Mouse (Mus musculus): Measurements from ENCODE around the gene Baz1b. TPM values are rescaled to one million over a fixed set of nuclear protein-coding genes. Genes with fewer than 3 reads are reported as not detected.

The Baz1b gene
- 18.4 TPM for polyA plus RNA-seq (2017; shearing (Covaris generic))

GRCm38 (mm10) chr5:135186621-135187348 is at the start of gene Baz1b:
Baz1b (plus strand) TSS chr5:135187264.

GRCm38 (mm10) chr5:135149053-135149819 is 37.8 kb upstream of the Baz1b start, which contains the start of gene Tbl2:
Tbl2 (plus strand) TSS chr5:135149657.

GRCm38 (mm10) chr5:135168063-135169062 is 18.7 kb upstream of the Baz1b start, which contains the start of gene Bcl7b:
Bcl7b (plus strand) TSS chr5:135168283.

GRCm38 (mm10) chr5:135251079-135251454 is 64.0 kb downstream of the Baz1b start, which contains the start of gene Fzd9:
Fzd9 (minus strand) TSS chr5:135251230.

Other genes with a start within 250 kb of the Baz1b start
- 0.20 TPM for gene Cldn4, start 240.3 kb upstream of the Baz1b start, polyA plus RNA-seq (2017; shearing (Covaris generic))
- gene Cldn3, start 201.1 kb upstream of the Baz1b start, polyA plus RNA-seq (2017; shearing (Covaris generic)), result not detected
- 64.1 TPM for gene Abhd11, start 178.1 kb upstream of the Baz1b start, polyA plus RNA-seq (2017; shearing (Covaris generic))
- gene Stx1a, start 163.8 kb upstream of the Baz1b start, polyA plus RNA-seq (2017; shearing (Covaris generic)), result 15.9 TPM
- 20.2 TPM for gene Dnajc30, start 123.1 kb upstream of the Baz1b start, polyA plus RNA-seq (2017; shearing (Covaris generic))
- 122 TPM for gene Bud23, start 122.3 kb upstream of the Baz1b start, polyA plus RNA-seq (2017; shearing (Covaris generic))
- gene Vps37d, start 109.0 kb upstream of the Baz1b start, polyA plus RNA-seq (2017; shearing (Covaris generic)), result not detected
- 0.07 TPM for gene Mlxipl, start 97.4 kb upstream of the Baz1b start, polyA plus RNA-seq (2017; shearing (Covaris generic))
- gene Tbl2, start 37.6 kb upstream of the Baz1b start, polyA plus RNA-seq (2017; shearing (Covaris generic)), result 21.0 TPM
- 71.8 TPM for gene Bcl7b, start 19.0 kb upstream of the Baz1b start, polyA plus RNA-seq (2017; shearing (Covaris generic))
- gene Fzd9, start 64.0 kb downstream of the Baz1b start, polyA plus RNA-seq (2017; shearing (Covaris generic)), result not detected
- gene Fkbp6, start 162.8 kb downstream of the Baz1b start, polyA plus RNA-seq (2017; shearing (Covaris generic)), result not detected
- not detected for gene Trim50, start 166.0 kb downstream of the Baz1b start, polyA plus RNA-seq (2017; shearing (Covaris generic))
- 51.0 TPM for gene Nsun5, start 182.7 kb downstream of the Baz1b start, polyA plus RNA-seq (2017; shearing (Covaris generic))
- 4.1 TPM for gene Pom121, start 207.3 kb downstream of the Baz1b start, polyA plus RNA-seq (2017; shearing (Covaris generic))

Measured in activated CD4-positive, CD25-positive, alpha-beta regulatory T cell, adult 9 weeks (primary cell).